Mouse (Mus musculus): Measurements from ENCODE around the gene Tfap2e.
A peak's percentile ranks its signal among the peaks of the same experiment; 100 is the strongest.

The Tfap2e gene

DNA sequence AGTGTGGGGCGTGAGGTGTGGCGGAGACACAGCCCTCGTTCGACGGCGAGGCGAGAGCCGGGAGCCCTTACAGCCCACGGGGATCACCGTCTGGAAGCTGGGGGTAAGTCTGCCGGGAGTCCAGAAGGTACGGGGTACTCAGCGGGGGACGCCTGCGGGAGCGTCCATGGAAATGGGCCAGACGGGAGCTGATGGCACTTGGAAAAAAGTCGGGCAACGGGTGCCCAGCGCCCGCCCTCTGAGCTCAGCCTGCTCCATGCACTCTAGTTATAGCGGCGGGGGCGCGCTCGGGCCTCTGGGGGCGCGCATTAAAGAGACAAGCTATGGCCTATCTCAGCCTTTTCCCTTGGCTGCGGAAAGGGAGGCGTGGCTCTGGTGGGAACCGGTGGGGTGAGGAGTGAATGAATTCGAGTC, at the start of gene Tfap2e:
Tfap2e (minus strand) TSS at position 240 of the 414 bp plus-strand sequence.
- no peak for DNase-seq (ENCODE audit: low spot score)

DNA sequence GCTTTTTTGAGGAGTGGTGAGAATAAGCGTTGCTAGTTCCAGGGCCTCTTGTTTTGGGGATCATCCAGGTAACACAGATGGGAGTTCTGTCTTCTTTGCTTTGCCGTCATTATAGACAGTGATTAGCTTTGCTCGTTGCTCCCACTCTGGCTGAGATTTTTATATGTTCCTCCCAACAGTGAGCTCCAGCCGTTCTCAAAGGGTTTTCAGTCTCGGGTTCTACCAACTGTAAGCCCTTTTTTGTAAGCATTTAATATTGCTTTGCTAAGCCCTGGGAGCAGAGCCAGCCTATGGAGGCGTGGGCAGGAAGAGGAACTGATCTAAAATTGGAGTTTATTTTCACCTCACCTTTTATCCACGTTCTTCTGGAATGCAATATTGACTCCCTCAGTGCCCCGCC, 47.0 kb upstream of the Tfap2e start:
- DNase-seq (ENCODE audit: low spot score): no peak

DNA sequence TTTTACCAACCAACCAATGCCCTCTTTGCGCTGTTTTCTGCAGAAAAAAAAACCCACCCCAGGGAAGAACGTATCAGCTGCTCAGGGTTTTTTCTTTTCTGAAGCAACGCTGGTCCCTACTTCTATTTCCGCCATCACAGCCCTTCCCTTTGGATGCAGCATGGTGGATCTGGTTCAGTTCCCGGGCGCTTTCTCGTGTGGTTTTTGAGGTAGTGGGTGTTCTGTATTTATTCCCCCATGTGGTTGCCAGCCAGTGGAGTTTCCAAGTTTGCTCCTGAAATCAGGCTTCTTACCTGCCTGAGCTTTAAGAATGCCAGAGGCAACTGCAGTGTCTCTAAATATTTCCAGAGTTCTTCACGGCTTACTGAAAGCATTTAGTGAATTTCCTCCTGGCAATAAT, 46.5 kb upstream of the Tfap2e start:
- DNase-seq (ENCODE audit: low spot score): no peak

DNA sequence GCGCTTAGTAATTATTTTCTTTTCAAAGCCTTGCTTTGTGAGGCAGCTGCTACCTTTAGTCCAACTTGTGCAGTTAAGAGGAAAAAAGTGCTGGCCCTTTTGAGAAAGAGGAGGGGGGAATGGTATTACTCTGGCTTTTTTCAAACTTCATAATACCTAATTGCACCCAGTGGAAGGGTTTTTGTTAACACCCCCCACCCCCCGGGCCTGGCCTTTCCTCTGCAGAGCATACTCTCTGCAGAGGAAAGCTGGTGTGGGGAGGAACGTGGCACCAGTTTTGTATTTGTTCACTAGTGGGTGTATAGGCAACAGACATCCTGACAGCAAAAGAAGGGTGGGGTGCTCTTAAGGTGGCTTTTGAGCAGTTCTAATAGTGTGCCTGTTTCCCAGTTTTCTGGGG, 45.8 kb upstream of the Tfap2e start:
- no peak for DNase-seq (ENCODE audit: low spot score)

DNA sequence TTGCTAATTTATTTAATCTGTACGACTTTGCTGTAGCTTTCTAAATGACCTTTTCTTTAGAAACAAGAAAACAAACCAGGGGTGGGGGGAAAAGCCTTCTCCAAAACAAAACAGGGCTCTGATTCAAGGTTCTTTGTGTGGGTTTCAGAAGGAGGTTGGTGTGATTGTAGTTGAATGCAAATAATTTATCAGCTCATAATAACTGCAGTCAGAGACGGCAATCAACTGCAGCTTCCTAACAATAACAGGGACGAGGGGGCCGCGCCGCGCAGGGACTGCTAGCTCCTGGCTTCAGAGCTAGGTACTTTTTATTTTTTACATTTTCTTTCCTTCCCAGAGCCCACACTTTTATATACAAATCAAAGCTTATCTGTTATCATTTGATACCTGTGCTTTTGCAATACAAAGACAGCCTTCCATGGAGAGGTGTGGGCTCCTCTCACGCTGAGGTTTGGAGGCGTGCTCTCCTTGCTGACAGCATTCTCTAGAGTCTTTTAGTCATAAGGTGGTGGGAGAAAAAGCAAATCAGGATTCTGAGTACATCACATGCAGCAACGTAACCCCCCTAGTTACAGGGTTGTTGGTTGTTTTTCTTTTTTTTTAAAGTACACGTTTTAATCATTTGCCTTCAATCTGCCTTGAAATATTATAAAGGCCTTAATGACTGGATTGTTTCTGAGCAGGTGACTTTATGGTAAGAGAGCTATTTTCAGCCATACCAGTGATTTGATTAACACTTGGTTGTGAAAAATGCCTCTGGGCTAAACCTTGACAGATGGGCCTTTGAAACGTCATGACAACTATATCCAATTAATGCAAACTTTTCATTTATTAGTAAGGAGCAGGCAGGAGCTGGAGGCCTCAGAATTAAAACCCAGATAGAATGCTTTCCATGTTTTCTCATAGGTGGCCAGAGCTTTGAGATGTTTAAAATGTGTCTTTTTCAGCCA, 44.1 kb upstream of the Tfap2e start:
- no peak for DNase-seq (ENCODE audit: low spot score)

DNA sequence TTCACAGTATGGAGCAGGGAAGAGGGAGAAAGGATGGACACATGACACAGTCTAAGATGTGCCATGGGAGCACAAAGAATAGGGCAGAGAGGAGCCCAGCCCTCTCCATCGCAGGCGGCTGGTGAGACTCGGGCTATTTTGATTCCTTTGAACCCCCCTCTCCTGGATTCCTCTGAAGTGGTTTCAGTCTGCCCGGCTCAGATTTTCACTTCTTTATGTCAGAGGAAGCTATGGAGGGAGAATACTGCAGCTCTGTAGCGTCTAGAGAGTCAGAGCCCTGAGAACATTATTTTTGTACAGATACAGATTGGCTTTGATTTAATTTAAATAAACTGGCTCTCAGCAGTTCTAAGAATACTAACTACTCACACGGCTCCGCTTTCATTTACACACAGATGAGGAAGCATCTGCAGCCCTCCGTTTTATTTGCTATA, 43.1 kb upstream of the Tfap2e start:
- no peak for DNase-seq (ENCODE audit: low spot score)

DNA sequence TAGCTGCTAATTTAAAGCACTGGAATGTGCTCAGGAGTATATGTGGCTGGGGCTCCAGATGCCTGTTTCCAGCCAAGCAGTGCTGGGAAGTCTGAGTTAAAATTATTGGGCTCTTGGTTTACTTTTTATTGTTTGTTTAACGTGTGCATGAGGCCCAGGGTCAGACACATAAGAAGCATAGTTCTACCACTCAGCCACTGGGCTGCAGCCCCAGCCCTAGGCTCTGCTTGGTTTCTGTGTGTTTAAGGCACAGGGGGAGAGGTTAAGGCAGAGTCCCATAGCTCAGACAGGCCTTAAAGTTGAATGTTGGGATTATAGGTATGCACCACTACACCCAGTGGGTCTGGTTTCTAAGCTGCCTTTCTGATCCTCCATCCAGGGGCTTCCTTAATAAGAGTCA, 39.1 kb upstream of the Tfap2e start:
- DNase-seq (ENCODE audit: low spot score): no peak

DNA sequence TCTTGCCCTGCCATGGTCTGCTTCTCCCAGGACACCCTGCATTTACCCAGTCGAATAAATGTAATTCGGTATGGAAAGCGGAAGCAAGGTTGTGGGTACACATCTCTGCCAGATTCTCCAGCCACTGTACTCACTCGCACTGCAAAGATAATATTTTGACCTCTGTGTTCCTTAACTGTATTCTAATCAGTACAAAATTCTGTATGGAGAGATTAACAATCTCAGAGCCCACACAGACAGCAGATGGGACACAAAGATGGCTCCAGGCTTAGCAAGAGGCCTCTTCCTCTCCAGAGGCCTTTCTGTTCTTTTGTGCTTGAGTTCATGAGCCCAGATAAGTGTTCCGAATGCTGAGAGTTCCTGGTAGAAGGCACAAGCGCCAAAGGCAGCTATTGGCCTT, 37.8 kb upstream of the Tfap2e start:
- DNase-seq (ENCODE audit: low spot score): no peak

DNA sequence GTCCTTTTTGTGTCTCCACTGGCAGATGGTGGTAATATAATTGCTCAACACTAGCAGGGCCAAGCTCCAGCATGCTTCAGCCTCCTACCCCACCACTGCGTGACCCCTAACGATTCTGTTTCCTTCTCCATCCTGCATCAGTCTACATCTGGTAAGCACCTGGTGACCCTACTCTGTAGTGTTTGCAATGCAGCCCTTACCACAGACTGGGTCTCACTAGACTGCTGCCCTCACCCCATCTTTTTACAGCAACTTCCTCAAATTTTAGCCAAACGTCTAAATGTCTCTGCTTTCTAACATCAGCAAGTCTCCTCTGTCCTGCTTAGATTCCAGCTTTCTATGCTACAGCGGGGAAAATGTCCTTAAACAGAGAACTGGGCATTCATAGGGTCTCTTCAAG, 34.8 kb upstream of the Tfap2e start:
- no peak for DNase-seq (ENCODE audit: low spot score)

DNA sequence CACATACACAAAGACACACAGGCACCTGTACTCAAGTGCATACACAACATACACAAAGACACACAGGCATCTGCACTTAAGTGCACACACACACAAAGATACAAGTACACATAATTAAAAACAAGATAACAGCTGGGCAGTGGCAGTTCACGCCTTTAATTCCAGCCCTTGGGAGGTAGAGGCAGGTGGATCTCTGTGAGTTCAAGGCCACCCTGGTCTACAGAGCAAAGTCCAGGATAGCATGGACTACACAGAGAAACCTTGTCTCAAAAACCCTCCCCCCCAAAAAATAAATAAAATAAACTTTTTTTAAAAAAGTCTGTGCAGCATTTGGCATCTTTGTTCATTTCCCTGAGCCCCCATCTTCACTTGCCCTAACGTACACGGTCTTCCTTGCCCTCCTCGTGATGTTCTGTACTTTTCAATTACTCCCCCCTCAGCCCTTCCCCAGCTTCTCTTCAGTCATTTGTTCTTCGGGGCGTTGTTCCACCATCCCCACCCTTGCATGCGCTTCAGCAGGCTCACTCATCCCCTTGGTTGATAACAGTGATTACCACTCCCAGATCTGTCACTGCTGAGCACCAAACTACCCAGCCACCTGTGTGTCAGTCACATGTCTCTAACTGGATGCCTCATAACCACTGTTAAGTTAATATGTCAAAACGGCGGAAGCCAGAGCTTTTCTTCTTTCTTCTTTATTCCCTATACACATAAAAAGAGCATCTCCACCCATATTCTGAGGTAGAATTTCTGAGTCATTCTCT, 33.9 kb upstream of the Tfap2e start:
- DNase-seq (ENCODE audit: low spot score): no peak

DNA sequence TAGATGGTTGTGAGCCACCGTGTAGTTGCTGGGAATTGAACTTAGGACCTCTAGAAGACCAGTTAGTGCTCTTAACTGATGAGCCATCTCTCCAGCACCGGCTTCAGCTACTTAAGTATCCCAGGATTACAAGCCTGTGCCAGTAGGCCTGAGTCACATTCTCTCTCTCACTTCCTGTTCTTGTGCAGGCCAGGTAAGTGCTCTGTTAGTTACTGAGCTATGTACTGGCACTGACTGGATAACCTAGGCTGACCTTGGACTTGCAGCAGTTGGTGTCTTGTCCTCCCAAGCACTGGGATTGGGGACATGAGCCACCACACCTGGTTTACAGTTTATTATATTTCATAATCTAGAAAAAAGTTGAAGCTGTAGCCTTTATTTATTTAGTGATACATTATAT, 27.4 kb upstream of the Tfap2e start:
- DNase-seq (ENCODE audit: low spot score): no peak

DNA sequence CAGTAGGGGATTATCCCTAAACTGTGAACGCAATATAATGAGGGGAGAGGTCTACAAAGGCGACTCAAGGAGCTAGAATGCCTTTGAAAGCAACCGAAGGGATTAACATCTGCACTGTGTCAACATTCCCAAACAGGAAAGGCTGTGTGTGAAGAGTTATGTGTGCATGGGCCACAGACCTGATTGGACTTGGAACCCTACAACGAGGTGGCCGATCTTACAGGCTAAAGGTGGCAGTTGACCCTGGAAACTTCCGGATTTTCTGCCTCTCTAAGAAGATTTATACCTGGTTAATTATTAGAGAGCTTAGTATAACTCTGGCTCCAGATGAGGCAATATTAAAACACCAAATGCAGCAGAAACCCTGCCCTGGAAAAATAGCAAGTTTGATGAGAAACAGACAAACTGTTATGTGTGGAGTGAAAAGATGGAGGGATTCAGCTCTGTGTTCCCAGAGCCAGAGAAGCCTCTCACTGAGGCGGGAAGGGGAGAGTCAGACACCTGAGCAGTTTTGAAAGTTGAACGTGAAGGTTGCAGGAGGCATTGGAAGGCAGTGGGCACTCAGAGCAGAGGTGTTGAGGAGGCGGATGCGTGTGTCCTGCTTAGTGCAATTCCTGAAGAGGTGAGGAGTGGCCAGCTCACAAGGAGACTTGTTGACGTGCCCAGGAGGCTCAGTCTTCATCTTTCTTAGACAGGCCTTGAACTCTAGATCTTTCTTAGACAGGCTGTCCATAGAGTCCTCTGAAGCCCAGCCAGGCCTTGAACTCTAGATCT, 26.7 kb upstream of the Tfap2e start:
- no peak for DNase-seq (ENCODE audit: low spot score)

DNA sequence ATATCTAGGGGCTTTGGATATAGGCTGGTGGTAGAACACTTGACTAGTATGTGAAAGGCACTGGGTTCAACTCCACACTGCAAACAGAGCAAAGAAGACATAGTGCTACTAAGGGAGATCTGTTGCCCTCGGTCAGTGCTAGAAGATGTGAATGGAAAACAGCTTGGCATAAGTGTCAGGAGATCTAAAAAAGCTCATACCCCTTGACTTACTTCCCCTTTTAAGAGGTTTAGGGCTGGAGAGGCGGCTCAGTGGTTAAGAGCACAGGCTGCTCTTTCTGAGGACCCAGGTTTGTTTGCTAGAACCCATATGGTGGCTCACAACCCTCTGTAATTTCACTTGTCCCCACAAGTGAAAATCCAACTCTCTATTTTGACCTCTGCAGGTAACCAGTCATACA, 23.4 kb upstream of the Tfap2e start:
- no peak for DNase-seq (ENCODE audit: low spot score)

DNA sequence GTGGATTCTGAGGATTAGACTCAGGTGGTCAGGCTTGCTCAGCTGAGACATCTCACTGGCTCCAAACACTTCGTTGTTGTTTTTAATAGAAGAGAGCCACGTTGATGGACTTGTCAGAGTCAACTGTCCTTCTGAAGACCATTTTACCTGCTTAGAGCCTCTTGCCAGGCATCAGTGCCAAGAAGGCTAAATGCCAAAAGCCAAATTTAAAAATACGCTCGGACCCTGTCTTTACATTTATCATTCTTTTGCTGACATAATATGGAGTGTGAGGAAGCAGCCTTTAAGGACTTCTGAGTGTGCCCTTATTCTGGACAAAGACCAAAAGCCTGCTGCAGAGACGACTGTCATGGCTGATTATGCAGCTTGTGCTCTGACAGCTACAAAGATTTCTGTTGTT, 22.3 kb upstream of the Tfap2e start:
- no peak for DNase-seq (ENCODE audit: low spot score)

DNA sequence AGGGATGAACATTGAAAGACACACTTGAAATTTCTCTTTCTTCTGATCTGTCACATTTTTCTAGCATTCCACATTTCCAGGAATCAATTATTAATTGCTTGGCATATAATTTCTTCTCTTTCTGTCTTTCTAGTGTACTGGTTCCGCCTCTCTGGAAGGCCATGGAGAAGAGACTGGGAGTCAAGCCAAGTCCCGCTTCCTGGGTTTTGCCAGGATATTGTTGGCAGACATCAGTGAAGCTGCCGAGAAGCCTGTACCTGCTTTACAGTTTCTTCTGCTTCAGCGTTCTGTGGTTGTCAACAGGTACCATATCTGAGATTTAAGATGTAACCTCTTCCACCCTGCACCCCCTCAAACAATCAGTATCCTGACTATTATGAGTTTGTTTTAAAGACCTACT, 20.7 kb upstream of the Tfap2e start:
- DNase-seq (ENCODE audit: low spot score): no peak

DNA sequence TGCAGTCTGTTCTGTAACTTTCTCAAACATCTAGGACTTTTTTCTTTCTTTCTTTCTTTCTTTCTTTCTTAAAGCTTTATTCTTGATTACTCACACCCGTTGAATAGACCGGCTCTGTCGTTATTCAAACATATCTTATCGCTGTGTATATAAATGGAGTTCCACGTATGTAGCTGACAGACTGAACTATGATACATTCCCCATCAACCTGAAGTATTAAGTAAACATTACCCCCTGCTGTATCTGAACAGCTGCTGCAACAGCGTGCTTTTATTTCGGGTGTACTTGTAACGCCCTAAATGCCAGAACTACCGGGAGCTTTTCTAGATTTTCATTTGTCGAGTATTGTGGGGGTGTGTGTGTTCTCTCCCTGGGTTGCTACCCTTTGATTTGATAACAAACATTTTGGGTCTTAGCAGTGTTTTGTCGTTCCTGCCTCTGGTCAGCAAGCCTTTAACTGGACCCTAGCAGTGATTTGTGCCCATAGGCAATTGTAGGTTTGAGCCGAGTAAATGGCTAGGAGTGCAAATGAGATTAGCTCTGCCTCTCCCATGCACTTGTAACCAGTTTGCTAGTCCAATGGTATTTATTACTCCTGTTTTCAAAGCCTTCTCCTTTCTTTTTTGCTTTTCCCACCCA, 18.8 kb upstream of the Tfap2e start:
- no peak for DNase-seq (ENCODE audit: low spot score)

DNA sequence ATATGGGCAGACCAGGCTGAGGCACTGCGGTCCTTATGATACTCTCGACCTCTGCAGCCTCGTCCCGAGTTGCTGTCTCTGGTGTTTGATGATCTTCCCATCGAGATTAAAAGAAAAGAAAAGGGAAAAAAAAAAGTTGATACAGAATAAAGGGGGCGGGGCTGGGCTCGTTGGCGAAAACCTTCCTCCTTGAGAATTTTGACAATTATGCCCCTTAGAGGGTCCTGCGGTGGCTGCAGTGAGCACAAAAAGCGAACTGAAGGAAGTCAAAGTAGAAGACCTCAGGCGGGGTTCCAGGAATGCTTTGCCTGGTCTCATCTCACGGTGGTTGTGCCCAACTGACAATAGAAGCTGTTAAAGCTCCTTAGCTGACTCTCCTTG, 18.2 kb upstream of the Tfap2e start:
- DNase-seq (ENCODE audit: low spot score): no peak

DNA sequence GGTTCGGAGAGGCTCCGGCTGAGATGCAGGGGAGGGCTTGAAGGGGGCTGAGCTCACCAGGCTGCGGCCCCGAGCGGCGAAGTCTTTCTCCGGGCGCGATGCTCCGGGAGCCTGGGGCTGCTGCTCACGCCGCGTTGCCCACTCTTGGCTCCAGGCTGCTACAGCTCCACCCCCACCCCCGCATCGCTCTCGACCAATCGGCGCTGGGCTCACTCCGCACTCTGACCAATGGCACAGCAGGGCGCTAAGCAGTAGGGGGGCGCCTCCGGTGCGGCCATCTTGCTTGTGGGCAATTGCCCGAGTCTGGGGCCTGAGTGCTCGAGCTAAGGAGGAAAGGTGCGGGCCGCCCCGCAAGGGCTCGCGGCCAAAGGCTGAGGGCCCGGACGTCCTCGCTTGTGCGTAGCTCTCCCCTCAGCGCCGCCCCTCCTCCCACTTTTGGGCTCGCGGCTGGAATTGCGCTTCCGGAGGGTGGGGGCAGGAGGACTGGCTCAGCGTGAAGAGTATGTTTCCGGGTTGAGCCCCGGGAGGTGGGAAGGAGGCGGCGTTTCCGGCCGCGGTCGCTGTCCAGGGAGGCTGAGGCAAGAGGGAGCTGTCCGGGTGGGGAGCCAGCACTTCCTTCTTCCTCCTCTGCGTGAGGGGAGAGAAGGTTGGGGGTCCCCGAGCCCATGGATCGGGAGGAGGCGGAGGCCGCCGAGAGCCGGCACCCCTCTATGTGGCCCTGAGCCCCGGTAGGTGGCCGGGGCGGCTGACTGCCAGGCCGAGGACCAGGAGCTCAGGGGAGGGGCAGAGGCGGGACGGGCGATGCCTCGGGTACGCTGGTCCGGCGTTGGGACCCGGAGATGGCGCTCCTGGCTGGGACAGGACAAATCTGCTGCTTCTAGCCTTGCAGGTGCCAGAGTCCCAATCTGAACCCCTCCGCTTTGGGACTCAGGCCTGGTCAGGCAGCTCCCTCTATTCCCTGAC, 17.5 kb upstream of the Tfap2e start, which contains the start of the genes Ncdn and AU040320:
Ncdn (minus strand) TSS at position 171 of the 963 bp plus-strand sequence.
AU040320 (plus strand) TSS at position 277 of the 963 bp plus-strand sequence.
- peak; percentile 93 for DNase-seq (ENCODE audit: low spot score)

DNA sequence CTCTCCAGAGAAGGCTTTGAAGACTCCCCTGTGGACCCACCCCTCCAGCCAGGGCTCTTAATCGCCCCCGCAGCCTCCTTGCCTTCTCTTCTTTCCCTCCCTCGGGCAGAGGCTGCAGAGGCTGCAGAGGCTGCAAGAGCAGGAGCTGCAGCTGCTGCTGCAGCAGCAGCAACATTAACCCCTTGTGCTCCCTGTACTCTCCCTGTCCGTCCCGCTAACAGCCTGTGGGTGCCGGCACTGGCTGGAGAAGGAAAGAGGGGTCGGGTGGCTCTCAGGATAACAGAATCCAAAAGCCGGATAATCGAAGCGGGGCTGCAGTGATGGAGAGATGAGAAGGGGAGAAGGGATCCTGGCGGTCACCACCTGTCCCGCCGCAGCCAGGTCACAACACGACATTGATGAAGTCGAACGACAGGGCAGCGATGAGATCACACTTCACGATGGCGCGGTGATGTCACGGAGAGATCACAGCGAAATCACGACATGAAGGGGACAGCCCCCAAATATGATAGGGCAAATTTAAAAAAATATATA, 16.6 kb upstream of the Tfap2e start:
- DNase-seq (ENCODE audit: low spot score): no peak

DNA sequence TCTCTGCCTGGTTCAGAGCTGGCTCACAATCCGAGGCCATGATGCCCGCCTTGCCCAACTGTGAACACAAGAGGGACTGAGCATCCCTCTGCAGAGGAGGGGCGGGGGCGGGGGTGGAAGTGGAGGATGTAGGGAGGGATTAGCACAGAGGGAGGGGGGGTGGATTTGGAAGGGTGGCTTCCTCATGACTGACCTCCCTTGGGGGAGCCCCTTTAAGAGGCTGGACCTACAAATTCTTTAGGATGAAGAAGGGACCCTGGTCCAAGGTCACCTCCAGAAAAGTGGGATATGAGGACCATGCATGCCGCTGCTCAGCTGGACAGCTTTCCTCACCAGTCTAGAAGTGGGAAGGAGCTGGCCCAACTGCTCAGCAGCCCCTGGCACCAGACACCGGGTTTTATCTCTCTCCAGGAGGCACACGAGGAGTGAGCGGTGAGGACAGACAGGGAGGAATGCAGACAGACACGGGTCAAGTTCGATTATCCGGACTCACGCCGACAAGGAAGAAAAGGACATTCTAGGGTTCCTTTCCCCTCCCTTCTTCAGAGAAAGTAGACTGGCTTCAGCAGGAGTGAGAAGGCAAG, 16.1 kb upstream of the Tfap2e start:
- no peak for DNase-seq (ENCODE audit: low spot score)

Measured in ovary, postnatal 14 days (tissue).